Mouse (Mus musculus) liver, adult 10 weeks (tissue): ENCODE results near the gene Prss50. TPM values are rescaled to one million over a fixed set of nuclear protein-coding genes. Genes with fewer than 3 reads are reported as not detected.

Source experiments
- polyA plus RNA-seq: library from polyadenylated mRNA; stranded (reverse); fragments of 350-450 nt; fragmentation: Illumina TruSeq; extraction: RNeasy Lipid Tissue Mini Kit (QIAGEN cat#74804); gene quantifications from one replicate; pipeline ENCODE4 v1.2.3, GENCODE M21; 2014; ENCODE audit warnings: low read depth, low replicate concordance

Prss50 gene
- not detected for polyA plus RNA-seq

GRCm38 (mm10) chr9:110857781-110858472, at the start of gene Prss50:
Prss50 (plus strand) TSS chr9:110857967.

GRCm38 (mm10) chr9:110813789-110814188, 44.0 kb upstream of the Prss50 start, which contains the start of gene Prss44:
Prss44 (plus strand) TSS chr9:110813994.

GRCm38 (mm10) chr9:110826390-110826789, 31.4 kb upstream of the Prss50 start, which contains the start of gene Prss43:
Prss43 (plus strand) TSS chr9:110826690.

GRCm38 (mm10) chr9:110834411-110834810, 23.4 kb upstream of the Prss50 start, which contains the start of gene Prss45:
Prss45 (plus strand) TSS chr9:110834588.

GRCm38 (mm10) chr9:110844206-110844605, 13.6 kb upstream of the Prss50 start, which contains the start of gene Prss46:
Prss46 (plus strand) TSS chr9:110844506.

GRCm38 (mm10) chr9:110879191-110879920, 21.6 kb downstream of the Prss50 start, which contains the start of gene Als2cl:
Als2cl (plus strand) TSS chr9:110879870.

GRCm38 (mm10) chr9:110879998-110880561, 22.3 kb downstream of the Prss50 start, which contains the start of gene Tmie:
Tmie (minus strand) TSS chr9:110880113.

Other genes starting within 250 kb of the Prss50 start
- gene Nradd, start 233.5 kb upstream of the Prss50 start, polyA plus RNA-seq = not detected
- 1.2 TPM for gene Nbeal2, start 203.8 kb upstream of the Prss50 start, polyA plus RNA-seq
- 1.9 TPM for gene Ccdc12, start 201.5 kb upstream of the Prss50 start, polyA plus RNA-seq
- gene Myl3, start 116.1 kb upstream of the Prss50 start, polyA plus RNA-seq = not detected
- 0.45 TPM for gene Pth1r, start 110.8 kb upstream of the Prss50 start, polyA plus RNA-seq
- not detected for gene Prss42, start 59.8 kb upstream of the Prss50 start, polyA plus RNA-seq
- not detected for gene Prss44, start 44.0 kb upstream of the Prss50 start, polyA plus RNA-seq
- gene Prss43, start 31.3 kb upstream of the Prss50 start, polyA plus RNA-seq = not detected
- gene Prss45, start 23.4 kb upstream of the Prss50 start, polyA plus RNA-seq = not detected
- gene Prss46, start 13.5 kb upstream of the Prss50 start, polyA plus RNA-seq = not detected
- 4.0 TPM for gene Als2cl, start 21.9 kb downstream of the Prss50 start, polyA plus RNA-seq
- 9.6 TPM for gene Tmie, start 22.1 kb downstream of the Prss50 start, polyA plus RNA-seq
- gene Fam240a, start 58.9 kb downstream of the Prss50 start, polyA plus RNA-seq = not detected
- gene Tdgf1, start 88.2 kb downstream of the Prss50 start, polyA plus RNA-seq = not detected
- not detected for gene Lrrc2, start 93.6 kb downstream of the Prss50 start, polyA plus RNA-seq
- gene Rtp3, start 132.6 kb downstream of the Prss50 start, polyA plus RNA-seq = 38.6 TPM
- not detected for gene Ltf, start 161.3 kb downstream of the Prss50 start, polyA plus RNA-seq
- 0.34 TPM for gene Ccrl2, start 199.6 kb downstream of the Prss50 start, polyA plus RNA-seq